Mouse (Mus musculus): ENCODE measurements around the gene Irf1.

DNA sequence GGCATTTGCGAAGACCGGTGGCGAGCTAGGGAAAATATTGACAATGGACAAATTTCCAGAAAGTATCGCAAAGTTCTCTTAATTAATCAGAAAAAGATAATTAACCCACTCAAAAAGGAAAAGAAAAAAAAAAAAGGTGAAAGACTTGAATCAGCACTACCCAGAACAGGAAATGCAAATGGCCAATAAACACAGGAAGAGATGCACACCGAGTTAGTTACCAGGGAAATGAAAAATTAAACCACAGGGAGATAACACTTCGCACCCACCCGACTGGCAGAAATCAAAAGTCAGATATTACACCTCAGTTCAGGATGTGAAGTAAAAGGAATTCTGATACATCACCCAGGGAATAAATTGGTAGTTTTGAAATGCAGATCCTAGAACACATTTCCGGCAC is 37.6 kb upstream of the Irf1 start:
- TF ChIP-seq POLR2AphosphoS2 (IDR thresholded peaks at IDR 0.05; ENCODE audit: insufficient read length, low read depth) (no peak), POLR2A (IDR thresholded peaks at IDR 0.05; ENCODE audit: insufficient read length, low read depth) (no peak), TCF3 (IDR thresholded peaks at IDR 0.05; ENCODE audit: insufficient read length, low read depth) (no peak), USF1 (IDR thresholded peaks at IDR 0.05; ENCODE audit: low read depth) (no peak), MAX (IDR thresholded peaks at IDR 0.05; ENCODE audit: low read depth) (no peak)

All from myocyte (in vitro differentiated cells).